Mouse (Mus musculus): ENCODE measurements around the gene Irak4. TPM values are rescaled to one million over a fixed set of nuclear protein-coding genes. Genes with fewer than 3 reads are reported as not detected.
A peak's percentile ranks its signal among the peaks of the same experiment; 100 is the strongest.

Irak4 gene
- polyA plus RNA-seq, 1 experiment from 2014 or later: 16.1 TPM

- H3K27ac ChIP-seq (ENCODE audit: low read depth, low read length): no peak within 1 kb of the TSS
- H3K9me3 ChIP-seq (ENCODE audit: control insufficient read depth): no peaks in the 10 kb centered on the region
- ATAC-seq: peak; percentile 96
- TF ChIP-seq CTCF (IDR thresholded peaks at IDR 0.05; ENCODE audit: low read depth): peak; percentile 39
- WGBS: 1% methylated on average over 80 of the region's 96 CpGs
- peak within 1 kb of the TSS; percentile 98 for H3K4me2 ChIP-seq (replicated peaks; ENCODE audit: low read depth)
- no peaks in the 10 kb centered on the region for H3K4me1 ChIP-seq (replicated peaks; ENCODE audit: control insufficient read depth, insufficient read depth, low read length)
- H3K36me3 ChIP-seq (ENCODE audit: control insufficient read depth, insufficient read depth): no peaks in the 10 kb centered on the region
- H3K9ac ChIP-seq (ENCODE audit: low read depth, low read length): peak within 1 kb of the TSS; percentile 58
- H3K4me3 ChIP-seq (ENCODE audit: low read depth, low read length): peak within 1 kb of the TSS; percentile 60
- H3K27me3 ChIP-seq (replicated peaks; ENCODE audit: control insufficient read depth, insufficient read depth, low read length): peaks cover 5% of the 10 kb centered on the region; the same call in 1 of the 2 replicates
Measured at GRCm38 (mm10) chr15:94628830-94629601, 85.6 kb downstream of the Irak4 start, which contains the start of gene Tmem117. Gene Tmem117 (plus strand): TSS chr15:94629232.

DNA sequence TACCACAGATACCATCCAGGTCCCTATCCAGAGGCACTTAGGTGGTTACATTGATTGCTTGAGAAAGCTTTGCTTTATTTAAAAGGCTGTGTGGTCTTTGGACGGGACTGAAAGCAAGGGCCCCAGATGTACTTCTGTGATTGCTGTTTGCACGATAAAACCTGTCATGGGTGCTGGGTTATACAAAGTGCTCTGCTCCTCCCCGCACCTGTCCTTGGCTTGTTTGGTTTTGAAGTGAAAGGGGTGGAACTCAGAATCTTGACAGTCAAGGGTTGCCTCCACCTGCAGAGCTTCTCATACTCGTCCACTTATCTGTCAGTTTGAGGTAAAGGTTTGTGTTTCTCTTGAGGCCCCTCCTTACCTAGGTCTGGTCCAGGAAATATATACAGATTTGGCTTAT, 87.1 kb downstream of the Irak4 start:
- Histone ChIP-seq H3K4me1 (replicated peaks; ENCODE audit: control insufficient read depth, insufficient read depth, low read length) (no peaks in the 10 kb centered on the region), H3K4me3 (ENCODE audit: low read depth, low read length) (no peak overlapping the region), H3K9ac (ENCODE audit: low read depth, low read length) (no peak overlapping the region), H3K4me2 (replicated peaks; ENCODE audit: low read depth) (peak overlapping the region; percentile 24; the same call in 1 of the 2 replicates), H3K9me3 (ENCODE audit: control insufficient read depth) (no peaks in the 10 kb centered on the region), H3K27me3 (replicated peaks; ENCODE audit: control insufficient read depth, insufficient read depth, low read length) (peaks cover 5% of the 10 kb centered on the region; the same call in 1 of the 2 replicates), H3K36me3 (ENCODE audit: control insufficient read depth, insufficient read depth) (no peaks in the 10 kb centered on the region), H3K27ac (ENCODE audit: low read depth, low read length) (no peak overlapping the region)
- ATAC-seq: peak; percentile 33
- TF ChIP-seq CTCF (IDR thresholded peaks at IDR 0.05; ENCODE audit: low read depth): no peak
- WGBS: 39% methylated on average over 4 of the region's 4 CpGs

Other genes with a start within 250 kb of the Irak4 start
- 0.47 and 0.50 TPM in 2 replicates for gene Adamts20, start 78.2 kb upstream of the Irak4 start, polyA plus RNA-seq (2015; fragmentation: Nextera tagmentation; extraction: Ambion mirVana)
- gene Pus7l, start 96 bp upstream of the Irak4 start, polyA plus RNA-seq (2015; fragmentation: Nextera tagmentation; extraction: Ambion mirVana): 2.7 and 2.8 TPM in 2 replicates
- gene Twf1, start 46.2 kb downstream of the Irak4 start, polyA plus RNA-seq (2015; fragmentation: Nextera tagmentation; extraction: Ambion mirVana): 121 and 122 TPM in 2 replicates
- gene Tmem117, start 85.6 kb downstream of the Irak4 start, polyA plus RNA-seq (2015; fragmentation: Nextera tagmentation; extraction: Ambion mirVana): 2.7 and 3.8 TPM in 2 replicates